Mouse (Mus musculus): ENCODE results near the gene Spo11.
A peak's percentile ranks its signal among the peaks of the same experiment; 100 is the strongest.

Gene Spo11

DNA sequence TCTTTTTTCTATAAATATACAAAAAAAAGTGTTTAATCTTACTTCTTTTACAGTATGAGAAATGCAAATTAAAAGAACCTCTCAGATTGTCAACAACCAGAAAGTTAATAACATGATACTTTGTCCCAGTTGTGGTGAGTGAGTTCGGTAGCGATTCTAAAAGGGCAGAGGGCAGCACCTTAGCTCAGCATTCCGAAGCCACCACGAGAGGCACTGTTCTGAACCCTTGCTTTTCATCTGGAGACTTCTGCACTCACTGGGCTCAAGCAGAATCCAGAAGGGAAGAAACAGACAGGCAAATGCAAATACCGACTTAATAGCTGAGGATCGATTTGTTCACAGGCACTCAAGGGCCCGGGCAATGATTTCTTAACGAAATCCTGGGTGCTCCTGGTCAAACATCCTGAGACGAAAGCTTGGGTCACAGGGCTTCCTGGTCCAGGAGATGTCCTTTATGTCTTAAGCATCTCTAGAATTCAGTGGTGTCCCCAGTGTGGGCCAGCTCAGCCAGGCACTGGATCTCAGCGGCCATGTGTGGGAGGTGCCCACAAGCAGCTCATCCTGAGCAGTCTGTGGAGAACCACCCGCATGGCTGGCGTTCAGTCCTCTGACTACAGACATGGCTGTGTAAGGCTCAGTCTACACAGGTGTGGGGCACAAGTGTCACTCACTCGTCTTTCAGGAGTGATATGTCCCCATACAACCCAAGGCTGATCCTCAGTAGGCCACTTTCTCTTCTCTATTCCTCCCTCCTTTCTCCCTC is 18.3 kb upstream of the Spo11 start:
- DNase-seq, result no peak

GRCm38 (mm10) chr2:172960350-172960749 is 17.1 kb upstream of the Spo11 start:
- no peak for DNase-seq

DNA sequence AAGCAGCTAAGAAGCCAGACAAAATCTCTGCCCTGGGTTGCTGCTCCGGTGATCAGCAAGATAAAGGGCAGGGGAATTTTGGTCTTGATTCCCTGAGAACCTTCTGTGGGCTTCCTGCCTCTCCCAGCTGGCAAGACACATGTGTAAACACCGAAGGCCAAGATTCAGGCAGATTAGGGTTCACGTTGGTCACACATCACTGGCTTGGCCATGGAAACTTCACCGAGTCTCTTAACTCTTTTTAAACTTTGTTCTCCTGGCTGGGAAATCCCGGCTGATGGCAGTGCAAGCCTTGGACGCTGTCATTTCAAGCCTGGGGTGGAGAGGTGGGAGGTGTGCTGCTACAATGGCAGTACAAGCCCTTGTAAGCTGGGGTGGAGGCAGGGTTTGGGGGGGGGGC is 16.3 kb upstream of the Spo11 start:
- peak; percentile 70 for DNase-seq

DNA sequence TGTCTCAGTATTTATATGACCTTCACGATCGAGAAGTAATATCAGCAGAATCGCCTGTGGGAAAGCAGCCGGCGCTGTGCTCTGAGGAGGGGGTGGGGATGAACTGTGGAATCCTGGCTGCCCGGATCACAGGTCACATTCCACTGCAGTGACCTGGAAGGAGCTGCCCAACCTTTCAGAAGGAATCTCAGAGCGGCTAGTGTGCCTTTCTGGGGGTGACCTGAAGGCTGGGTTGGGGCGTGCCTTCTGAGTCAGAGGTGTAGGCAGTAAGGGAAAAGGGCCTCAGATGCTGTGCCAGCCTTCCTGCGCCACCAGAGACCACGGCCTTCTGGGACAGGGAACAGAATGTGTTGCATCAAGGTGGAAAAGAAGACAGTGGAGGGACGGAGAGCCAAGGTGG is 12.3 kb upstream of the Spo11 start:
- DNase-seq, result peak; percentile 73

DNA sequence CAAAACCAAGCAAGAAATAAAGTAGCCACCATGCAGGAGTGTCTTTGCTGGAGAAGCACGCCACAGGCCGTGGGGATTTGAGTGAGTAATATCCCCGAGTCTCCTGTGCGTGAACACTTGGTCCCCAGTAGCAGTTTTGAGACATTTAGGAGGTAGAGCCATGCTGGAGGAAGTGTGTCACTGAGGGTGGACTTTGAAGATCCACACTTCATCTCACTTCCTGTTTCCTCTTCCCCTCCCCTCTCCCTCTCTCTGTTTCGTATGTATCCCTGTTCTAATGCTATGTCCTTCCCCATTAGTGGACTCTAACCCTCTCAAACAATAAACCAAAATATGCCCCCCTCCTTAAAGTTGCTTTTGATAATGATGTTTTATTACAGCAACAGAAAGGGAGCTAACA is 11.0 kb upstream of the Spo11 start:
- no peak for DNase-seq

- no peak for DNase-seq
Observed at GRCm38 (mm10) chr2:172971865-172972264, 5.6 kb upstream of the Spo11 start.

DNA sequence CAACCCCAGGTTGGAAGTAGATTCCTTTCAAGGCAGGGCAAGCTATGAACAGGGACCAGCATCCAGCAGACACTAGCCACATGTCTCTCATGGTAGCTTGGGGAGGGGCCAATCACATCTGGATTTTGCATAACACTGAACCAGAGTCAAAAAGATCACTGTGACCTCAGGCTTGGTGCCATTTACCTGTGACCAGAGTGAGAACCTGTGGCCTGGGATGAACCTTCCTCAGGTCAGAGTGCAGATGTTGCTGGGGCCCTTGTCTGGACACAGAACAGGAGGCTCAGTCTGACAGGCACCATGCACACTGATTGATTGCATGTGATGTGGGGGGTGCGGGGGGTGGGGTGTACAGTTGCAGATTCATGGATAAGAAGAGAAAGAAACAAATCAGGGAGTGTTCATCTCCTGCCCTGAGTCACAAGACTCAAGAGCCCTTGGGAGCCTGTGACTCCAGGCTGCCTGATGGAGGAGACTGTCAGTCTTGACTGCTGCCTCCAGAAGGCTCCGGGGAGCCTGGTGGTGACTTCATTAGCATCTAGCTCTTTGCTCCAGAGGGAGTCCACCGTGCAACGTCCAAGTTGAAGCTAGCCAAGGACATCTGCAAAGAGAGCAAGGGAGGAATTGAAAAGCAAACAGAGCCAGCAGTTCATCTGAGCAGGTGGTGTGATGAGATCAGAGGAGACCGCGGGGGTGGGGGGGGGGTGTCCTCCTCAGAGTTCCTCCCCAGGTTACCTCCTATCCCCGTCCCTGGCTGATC is 3.5 kb upstream of the Spo11 start:
- DNase-seq, result no peak

- DNase-seq, result no peak
Observed at GRCm38 (mm10) chr2:172974701-172975100, 2.8 kb upstream of the Spo11 start.

GRCm38 (mm10) chr2:172975159-172975558 is 2.3 kb upstream of the Spo11 start:
- DNase-seq, result no peak

GRCm38 (mm10) chr2:172976661-172977238 is 750 bp upstream of the Spo11 start:
- no peak for DNase-seq

GRCm38 (mm10) chr2:172978131-172978633 is 682 bp downstream of the Spo11 start:
- no peak for DNase-seq

DNA sequence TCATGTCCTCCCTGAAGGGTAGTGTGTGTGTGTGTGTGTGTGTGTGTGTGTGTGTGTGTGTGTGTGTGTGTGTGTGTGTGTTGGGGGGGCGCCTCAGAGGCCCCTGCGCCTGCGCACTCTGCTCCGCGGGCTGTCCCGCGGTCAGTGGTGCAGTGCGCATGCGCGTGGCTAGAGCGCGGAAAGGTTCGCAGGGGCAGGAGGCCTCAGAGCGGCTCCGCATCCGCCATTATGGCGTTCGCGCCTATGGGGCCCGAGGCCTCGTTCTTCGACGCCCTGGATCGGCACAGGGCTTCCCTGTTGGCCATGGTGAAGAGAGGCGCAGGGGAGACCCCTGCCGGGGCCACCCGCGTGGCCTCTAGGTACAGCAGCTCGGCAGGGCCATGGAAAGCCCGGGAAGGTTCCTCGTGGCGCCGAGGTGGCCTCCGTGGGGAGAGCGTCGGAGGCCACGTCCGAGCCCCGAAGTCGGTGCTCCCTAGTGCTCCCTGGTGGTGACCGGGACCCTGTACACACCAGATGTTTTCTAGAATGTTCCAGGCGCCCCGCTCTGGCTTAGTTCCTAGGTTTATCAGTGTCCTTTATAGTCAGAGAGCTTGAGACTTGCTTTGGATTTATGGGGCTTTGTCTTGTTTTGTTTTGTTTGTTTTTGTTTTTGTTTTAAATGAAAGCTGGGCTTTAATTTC is 2.3 kb downstream of the Spo11 start:
- no peak for DNase-seq

- DNase-seq, result peak; percentile 77
Observed at GRCm38 (mm10) chr2:172982776-172983561, 5.5 kb downstream of the Spo11 start.

GRCm38 (mm10) chr2:172990161-172990560 is 12.7 kb downstream of the Spo11 start:
- DNase-seq, result no peak

DNA sequence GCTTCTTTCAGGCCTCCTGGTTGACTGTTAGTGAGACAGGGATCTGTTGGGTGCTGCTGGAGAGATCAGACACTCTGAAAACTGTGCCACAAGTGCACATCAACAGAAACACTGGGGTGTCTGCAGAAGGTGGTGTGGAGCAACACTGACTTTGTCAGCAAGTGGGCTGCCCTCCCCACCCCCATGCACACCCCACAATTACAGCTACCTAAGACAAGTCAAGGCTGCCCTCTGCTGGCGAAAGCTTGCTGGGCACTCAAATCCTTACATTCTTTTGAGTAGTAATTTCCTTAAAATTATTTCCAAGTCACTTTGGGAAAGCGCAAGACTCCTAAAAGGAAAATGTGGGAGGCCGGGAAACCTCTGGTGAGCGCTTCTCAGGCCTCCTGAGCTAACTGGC is 18.7 kb downstream of the Spo11 start:
- DNase-seq, result peak; percentile 80

DNA sequence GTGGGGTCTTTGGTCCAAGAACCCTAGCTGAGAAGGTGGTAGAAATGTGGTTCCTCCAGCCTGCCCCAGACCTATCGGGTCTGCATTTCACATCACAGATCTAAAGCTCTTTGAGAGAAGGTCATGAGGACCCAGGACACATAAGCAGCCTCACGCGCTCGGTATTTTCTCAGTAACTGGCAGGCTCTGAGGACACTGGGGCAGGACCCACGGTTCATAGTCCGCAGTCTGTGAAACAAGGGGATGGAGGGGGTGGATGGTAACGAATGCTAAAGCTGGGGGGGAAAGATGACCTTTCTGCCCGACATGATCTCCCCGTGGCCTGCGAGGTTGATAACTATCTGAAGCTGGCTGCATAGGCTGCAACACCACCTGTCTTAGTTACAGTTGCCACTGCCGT is 20.2 kb downstream of the Spo11 start:
- peak; percentile 56 for DNase-seq

DNA sequence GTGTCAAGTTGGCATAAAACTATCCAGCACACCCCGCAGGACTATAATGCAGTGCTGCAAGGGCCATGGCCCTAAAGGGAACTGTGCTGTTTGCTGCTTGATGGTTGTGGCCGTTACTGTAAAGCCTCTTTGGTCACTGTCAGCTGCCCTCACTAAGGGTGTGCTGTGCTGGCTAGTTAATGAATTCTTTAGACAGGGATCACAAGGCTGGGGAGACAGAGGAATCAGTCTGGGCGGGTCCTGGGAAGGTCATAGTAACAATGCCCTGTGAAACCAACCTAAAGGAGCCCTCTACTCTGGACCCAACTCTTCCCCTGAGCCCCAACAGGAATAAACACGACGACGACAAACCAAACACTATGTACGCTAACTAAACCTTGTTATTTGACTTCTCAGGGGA is 21.0 kb downstream of the Spo11 start:
- DNase-seq, result peak; percentile 57

GRCm38 (mm10) chr2:172999630-173000284 is 22.3 kb downstream of the Spo11 start, which contains the start of gene Rae1:
TSS of gene Rae1 (plus strand) at chr2:173000117.
- DNase-seq, result peak; percentile 99

- peak; percentile 84 for DNase-seq
Observed at GRCm38 (mm10) chr2:173000285-173000652, 22.8 kb downstream of the Spo11 start.

- no peak for DNase-seq
Observed at GRCm38 (mm10) chr2:173000921-173001320, 23.4 kb downstream of the Spo11 start.

GRCm38 (mm10) chr2:173003737-173004136 is 26.2 kb downstream of the Spo11 start:
- DNase-seq, result no peak

DNA sequence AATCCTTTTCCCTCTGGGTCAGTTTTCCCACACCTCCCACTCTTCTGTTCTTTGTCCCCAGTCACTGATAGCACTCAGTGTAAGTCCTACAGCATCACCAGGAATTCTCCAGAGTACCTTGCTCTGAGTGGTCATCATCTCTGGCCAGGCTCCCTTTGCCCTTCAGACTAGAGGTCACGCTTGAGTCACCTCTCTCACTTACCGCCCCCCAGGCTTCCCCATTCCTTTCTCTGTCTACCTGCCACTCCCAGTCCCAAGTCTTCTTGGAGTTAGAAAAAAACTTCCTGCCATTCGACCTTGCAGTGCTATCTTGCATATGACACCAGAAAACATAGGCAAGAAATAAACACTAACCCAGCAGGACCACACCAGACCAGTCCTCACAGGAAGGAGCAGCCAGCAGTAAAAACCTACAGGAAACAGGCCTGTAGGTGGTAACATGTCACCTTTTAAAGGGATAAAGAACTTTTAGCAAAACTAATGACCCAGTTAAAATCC is 32.8 kb downstream of the Spo11 start:
- no peak for DNase-seq

Measured in kidney, postnatal 14 days (tissue).